Mouse (Mus musculus) cerebellum, adult 2 months (tissue): ENCODE measurements around the gene Znrf4. TPM values are rescaled to one million over a fixed set of nuclear protein-coding genes. Genes with fewer than 3 reads are reported as not detected.

ENCODE experiments used
- DNase-seq, 2 experiments: peaks; one replicate each; pipeline ENCODE4 v3.0.0; 2021
- H3K27ac ChIP-seq: fragments of 200-500 bp; 2 replicates; pipeline ENCODE4 v1.5.1; 2012; ENCODE audit warnings: low read length, control low read depth, inconsistent platforms; ENCODE audit not compliant: insufficient read depth
- H3K27me3 ChIP-seq: fragments of 200-500 bp; 2 replicates; pipeline ENCODE4 v1.6.1; 2012; ENCODE audit warnings: inconsistent platforms, mild to moderate bottlenecking, low read length, moderate library complexity; ENCODE audit not compliant: control insufficient read depth, insufficient read depth
- H3K4me1 ChIP-seq: fragments of 200-500 bp; 2 replicates; pipeline ENCODE4 v1.6.1; 2011; ENCODE audit warnings: low read length; ENCODE audit not compliant: control insufficient read depth, insufficient read depth
- H3K4me3 ChIP-seq: fragments of 200-500 bp; replicated peaks from 2 replicates; pipeline ENCODE3; 2011; ENCODE audit warnings: mild to moderate bottlenecking, low read depth, low read length, control low read depth; ENCODE audit not compliant: insufficient read depth
- CTCF ChIP-seq: fragments of 200-500 bp; IDR thresholded peaks from 2 replicates; pipeline ENCODE4 v1.5.1; 2011; ENCODE audit warnings: low read depth, mild to moderate bottlenecking, control low read depth, low read length, moderate library complexity, borderline replicate concordance; ENCODE audit not compliant: insufficient read depth
- POLR2A ChIP-seq: fragments of 200-500 bp; IDR thresholded peaks from 2 replicates; pipeline ENCODE4 v1.6.1; 2011; ENCODE audit warnings: low read length, control low read depth, borderline replicate concordance; ENCODE audit not compliant: insufficient read depth
- WGBS: fragments of 180-500 bp; shearing (Covaris S2); methylation state at CpG from one replicate; pipeline ENCODE4 v1.1.7; 2018; 5-methylcytosine and 5-hydroxymethylcytosine counted together
- polyA plus RNA-seq: library from polyadenylated mRNA; depleted of rRNA; stranded (reverse); fragments of >200 nt; gene quantifications from 2 replicates; pipeline ENCODE4 v1.2.3, GENCODE M21; 2012

The Znrf4 gene
- polyA plus RNA-seq, 1 experiment, result not detected

DNA sequence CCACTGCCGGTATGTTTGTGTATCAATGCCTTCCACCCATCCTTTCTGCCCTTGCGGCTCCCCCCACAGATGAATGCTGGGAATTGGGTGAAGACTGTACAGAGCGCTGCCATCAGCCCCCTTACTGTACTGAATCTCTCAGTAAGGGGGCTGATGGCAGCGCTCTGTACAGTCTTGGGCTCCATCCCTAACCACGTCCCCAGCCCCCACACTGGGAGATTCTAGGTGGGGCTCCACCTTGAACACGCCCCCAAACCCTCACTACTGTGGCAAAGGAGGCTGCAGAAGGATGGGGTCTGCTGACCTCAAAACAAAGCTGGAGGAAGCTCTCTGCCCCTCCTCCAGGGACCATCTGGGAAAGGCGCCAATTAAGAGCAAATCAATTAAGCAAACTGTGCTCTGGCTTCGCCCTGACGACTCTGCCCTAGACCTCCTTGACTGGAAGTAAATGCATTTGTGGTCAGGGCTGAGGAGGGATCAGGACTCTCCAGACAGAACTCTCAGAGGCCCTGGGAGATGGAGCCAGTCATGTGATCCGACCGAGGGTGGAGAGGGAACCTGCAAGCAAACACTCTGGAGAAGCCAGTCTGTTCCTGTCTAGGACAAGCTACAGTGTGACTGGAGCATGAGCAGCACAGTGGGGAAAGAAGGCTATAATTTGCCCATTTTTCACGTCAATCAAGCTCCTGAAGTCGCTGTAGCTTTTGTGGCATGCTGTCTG is 3.6 kb upstream of the Znrf4 start:
- Histone ChIP-seq H3K27me3 (no peaks in the 10 kb centered on the region), H3K4me3 (no peak overlapping the region), H3K4me1 (no peaks in the 10 kb centered on the region; the same call in 1 of the 2 replicates), H3K27ac (no peak overlapping the region)
- TF ChIP-seq CTCF (no peak), POLR2A (no peak)
- 20% methylated on average over 13 of the region's 13 CpGs for WGBS
- no peak for DNase-seq

GRCm38 (mm10) chr17:56514916-56515315 is 2.7 kb upstream of the Znrf4 start:
- WGBS, result 45% methylated on average over 12 of the region's 12 CpGs
- no peak overlapping the region for H3K4me3 ChIP-seq
- TF ChIP-seq CTCF (no peak), POLR2A (no peak)
- DNase-seq, result no peak
- no peak overlapping the region for H3K27ac ChIP-seq
- no peaks in the 10 kb centered on the region for H3K27me3 ChIP-seq
- no peaks in the 10 kb centered on the region; the same call in 1 of the 2 replicates for H3K4me1 ChIP-seq

DNA sequence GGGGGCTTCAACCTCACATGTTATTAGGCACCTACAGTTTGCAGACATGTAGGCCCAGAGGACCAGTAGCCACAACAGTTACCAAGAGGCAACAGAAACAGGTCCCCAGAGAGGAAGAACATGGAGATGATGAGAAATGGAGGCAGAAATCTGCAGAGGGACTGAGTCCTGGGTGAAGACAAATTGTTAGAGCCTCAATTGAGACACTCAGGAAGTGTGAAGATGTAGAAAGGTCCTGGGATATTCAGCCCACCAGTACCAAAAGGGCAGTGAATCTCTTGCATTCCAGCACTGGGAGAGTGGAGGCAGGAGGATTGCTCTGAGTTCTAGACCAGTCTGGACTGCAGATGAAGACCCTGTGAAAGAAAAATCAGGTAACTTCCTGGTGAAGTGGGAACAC is 2.1 kb upstream of the Znrf4 start:
- Histone ChIP-seq H3K27me3 (no peaks in the 10 kb centered on the region), H3K4me1 (peaks cover 2% of the 10 kb centered on the region), H3K27ac (no peak overlapping the region), H3K4me3 (no peak overlapping the region)
- no peak for TF ChIP-seq CTCF
- TF ChIP-seq POLR2A, result no peak
- DNase-seq, result no peak

DNA sequence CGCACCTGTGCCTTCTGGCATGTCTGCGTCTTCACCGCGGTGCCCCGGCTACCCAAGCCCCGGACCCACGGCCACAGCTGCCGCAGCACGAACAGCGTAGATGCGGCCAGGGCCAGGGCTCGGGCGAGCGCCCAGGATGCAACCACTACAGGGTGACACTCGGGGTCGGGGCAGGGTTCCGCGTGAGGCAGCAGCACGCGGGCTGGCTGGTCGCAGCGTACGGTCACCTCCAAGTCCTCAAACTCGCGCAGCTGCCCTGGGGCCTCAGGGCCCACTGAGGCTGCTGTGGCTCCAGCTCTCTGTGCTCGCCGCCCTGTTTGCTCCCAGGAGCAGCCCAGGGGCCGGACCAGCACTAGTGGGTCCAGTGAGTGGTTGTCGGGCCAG is 532 bp downstream of the Znrf4 start:
- TF ChIP-seq POLR2A (no peak), CTCF (no peak)
- DNase-seq, result no peak
- H3K27ac ChIP-seq, result no peak overlapping the region
- H3K4me3 ChIP-seq, result no peak overlapping the region
- H3K27me3 ChIP-seq, result no peaks in the 10 kb centered on the region
- WGBS, result 14% methylated on average over 29 of the region's 29 CpGs
- H3K4me1 ChIP-seq, result peaks cover 9% of the 10 kb centered on the region

GRCm38 (mm10) chr17:56510970-56511706 is 1.1 kb downstream of the Znrf4 start:
- Histone ChIP-seq H3K27ac (no peak overlapping the region), H3K4me3 (no peak overlapping the region), H3K27me3 (no peaks in the 10 kb centered on the region), H3K4me1 (peaks cover 13% of the 10 kb centered on the region)
- 2% methylated on average over 60 of the region's 60 CpGs for WGBS
- TF ChIP-seq CTCF (no peak), POLR2A (no peak)
- DNase-seq, result peak; percentile 34 to 47

GRCm38 (mm10) chr17:56510473-56510969 is 1.7 kb downstream of the Znrf4 start:
- peak; percentile 75 to 76 for DNase-seq

GRCm38 (mm10) chr17:56509707-56510472 is 2.3 kb downstream of the Znrf4 start:
- H3K27me3 ChIP-seq, result no peaks in the 10 kb centered on the region
- no peak overlapping the region for H3K4me3 ChIP-seq
- H3K4me1 ChIP-seq, result peaks cover 13% of the 10 kb centered on the region
- no peak for TF ChIP-seq POLR2A
- TF ChIP-seq CTCF, result no peak
- peak; percentile 76 to 84 for DNase-seq
- WGBS, result 1% methylated on average over 30 of the region's 37 CpGs
- no peak overlapping the region for H3K27ac ChIP-seq

More at GRCm38 (mm10) chr17:56510473-56510969, 1.7 kb downstream of the Znrf4 start:
- no peak for TF ChIP-seq POLR2A
- TF ChIP-seq CTCF, result no peak
- Histone ChIP-seq H3K4me1 (peaks cover 13% of the 10 kb centered on the region), H3K27me3 (no peaks in the 10 kb centered on the region), H3K4me3 (no peak overlapping the region), H3K27ac (no peak overlapping the region)
- 5% methylated on average over 27 of the region's 27 CpGs for WGBS
